Mouse (Mus musculus): ENCODE measurements at regions not wholly inside any gene's neighbourhood (a gene's known extent, or its start where the extent isn't known, plus 50 kb on each side); places are given as distances from the start of the nearest gene placed in this dataset.
"Not testable (repeated sequence)": the region's sequence is repeated elsewhere in the genome, so short reads cannot be mapped to it uniquely, and the experiment has no call there.

DNA sequence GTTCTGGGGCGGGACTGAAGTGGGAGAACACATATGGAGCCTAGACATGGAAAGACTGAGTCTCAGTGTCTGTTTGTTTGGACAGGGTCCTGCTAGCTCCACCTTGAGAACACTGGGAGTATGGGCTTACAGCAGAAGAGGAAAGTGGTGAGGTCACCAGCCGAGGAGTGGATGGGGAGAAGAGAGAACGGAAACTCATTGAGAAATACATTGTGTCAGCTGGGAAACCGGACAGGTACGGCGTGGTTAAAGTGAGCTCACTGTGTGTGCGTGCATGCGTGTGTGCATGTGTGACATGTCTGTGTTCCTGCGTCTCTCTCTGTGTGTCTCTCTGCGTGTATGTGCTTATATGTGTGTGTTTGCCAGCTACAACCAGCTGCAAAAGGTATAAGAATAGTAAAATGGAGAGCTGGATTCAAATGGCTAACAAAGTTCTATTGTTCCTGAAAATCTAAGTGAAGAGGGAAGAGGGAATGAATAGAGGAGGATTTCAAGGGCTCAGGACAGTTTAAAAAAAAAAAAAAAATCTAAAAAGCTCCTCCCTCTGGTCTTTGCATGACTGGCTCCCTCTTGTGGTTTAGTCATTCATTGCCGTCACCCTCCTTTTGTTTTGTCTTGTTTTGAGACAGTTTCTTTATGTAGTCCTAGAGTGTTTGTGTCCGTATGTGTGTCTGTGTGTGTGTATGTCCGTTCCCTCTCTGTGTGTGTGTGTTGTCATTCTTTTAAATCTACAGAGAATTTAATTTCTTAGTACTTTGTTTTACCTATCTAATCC is 52.0 kb upstream of the Ak4 start:
- peak; percentile 68 for DNase-seq

GRCm38 (mm10) chr4:101365299-101365698 is 53.8 kb upstream of the Ak4 start:
- no peak for DNase-seq

GRCm38 (mm10) chr4:101364716-101365115 is 54.4 kb upstream of the Ak4 start:
- no peak for DNase-seq

GRCm38 (mm10) chr4:101363231-101363630 is 55.8 kb upstream of the Ak4 start:
- not testable (repeated sequence) for DNase-seq

GRCm38 (mm10) chr4:101361779-101362178 is 57.3 kb upstream of the Ak4 start:
- DNase-seq: no peak

DNA sequence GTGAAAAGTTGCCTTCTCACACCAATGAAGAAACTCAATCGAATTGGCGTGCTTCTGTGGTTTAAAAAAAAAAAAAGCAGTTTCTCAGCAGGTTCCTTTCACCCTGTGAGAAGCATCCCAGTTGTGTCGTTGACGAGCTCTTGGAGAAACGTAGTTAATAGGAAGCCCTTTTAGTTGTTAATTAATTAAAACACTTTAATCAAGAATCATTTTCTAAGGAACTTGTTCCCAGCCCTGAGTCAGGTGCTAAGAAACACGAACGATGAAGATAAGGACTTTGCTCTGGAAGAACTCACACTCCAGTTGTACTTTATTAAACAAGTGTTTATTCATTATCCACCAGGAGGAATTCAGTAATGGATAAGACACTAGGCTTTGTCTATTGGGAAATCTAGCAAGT is 58.8 kb upstream of the Ak4 start:
- DNase-seq: no peak

GRCm38 (mm10) chr4:101359119-101359518 is 60.0 kb upstream of the Ak4 start:
- DNase-seq: no peak

- DNase-seq: no peak
Observed at GRCm38 (mm10) chr4:101358525-101358924, 60.6 kb upstream of the Ak4 start.

DNA sequence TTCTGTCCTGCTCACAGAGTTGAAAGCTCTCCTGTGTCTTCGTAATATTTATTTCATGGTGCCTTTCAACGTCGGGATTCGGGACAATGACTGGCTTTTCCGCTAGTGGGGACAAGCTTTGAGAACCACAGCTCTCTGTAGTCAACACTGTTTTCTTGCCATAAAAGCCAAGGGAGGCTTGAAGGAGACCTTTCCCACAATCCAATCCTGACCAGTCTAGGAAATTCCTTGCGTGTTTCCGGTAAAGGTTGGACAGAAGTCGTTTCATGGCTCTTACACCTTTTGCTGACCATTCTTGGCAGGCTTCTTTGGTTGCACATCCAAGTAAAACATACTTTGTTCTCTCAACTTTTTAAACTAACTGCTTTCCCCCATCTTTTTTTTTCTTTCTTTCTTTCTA is 61.2 kb upstream of the Ak4 start:
- DNase-seq: no peak

DNA sequence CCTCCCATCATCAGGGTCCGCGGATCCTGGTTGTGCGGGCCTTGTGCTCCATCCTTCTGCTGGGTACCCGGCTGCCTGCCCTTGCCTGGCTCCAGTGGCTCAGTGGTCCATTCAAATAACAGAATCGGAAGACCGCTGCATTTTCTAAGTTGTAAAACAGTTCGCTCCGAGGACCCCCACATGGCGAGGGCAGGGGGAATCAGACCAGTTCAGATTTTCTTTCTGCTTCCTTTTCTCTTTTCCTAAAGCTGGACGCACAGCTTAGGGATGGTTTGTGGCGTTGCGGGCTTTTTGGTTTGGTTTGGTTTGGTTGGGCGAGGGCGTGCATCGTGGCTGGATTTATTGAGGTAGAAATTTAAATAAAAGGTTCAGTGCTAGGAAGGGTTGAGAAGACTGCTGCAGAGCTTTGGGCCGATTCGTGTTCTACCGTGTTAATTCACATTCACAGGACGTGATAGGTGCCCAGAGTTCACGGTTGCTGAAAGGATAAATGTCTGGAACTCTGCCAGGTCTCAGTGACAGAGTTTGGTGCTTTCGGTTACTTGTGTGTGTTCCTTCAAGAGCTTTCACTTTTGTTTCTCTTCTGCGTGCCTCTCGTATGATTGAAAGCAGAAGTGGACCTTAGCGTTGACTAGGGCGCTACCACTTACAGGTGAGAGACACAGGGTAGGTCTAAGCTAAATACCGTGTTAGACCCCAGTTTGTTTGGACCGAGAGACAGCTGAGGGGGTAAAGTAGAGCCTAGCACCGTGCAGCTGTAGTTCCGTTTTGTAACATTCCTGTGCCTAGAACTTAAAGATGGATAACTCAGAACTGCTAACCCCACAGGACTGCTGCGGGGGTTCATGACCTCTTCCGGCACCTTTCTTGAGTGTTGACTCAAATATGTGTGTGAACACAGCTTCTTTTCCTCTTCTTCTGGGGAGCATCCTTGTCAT is 61.9 kb upstream of the Ak4 start:
- DNase-seq: peak; percentile 65

DNA sequence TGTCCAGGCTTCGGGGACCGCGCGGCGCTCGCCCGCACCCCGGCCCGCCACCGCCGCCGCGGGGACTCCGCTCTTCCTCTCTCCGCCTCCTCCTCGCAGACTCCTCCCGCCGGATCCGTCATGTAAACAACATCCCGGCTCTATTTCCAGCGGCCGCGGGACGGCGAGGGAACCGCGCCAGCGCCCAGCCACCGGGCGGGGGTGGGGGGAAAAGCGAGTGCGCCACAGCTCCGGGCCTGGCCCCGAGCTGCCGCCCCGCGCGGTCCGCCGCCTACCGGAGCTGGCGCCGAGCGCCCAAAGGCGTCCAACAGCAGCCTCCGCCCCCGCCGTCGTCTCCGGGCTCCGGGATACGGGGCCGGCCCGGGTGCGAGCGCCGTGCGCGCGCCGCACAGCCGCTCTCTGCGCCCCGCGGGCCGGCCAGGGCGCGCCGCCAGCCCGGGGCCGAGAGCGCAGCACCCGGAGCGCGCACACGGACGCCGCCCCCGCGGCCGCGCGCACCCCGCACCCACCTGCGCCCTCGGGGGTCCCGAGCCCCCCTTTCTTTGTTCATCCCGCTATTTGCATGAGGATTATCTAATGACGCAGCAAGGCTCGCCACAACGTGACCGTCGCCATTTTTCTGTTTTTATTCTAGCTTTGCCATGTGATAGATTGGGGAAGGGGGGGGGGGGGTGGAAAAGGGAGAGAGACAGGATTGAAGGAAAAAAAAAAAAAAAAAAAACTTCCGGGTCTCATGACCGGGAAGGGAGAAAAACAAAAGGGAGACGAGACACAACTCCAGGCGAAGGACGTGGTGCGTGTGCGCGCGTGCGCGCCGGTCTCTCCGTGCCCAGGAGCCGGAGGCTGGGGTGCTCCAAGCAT is 62.8 kb upstream of the Ak4 start:
- peak; percentile 93 for DNase-seq

- DNase-seq: peak; percentile 71
Observed at GRCm38 (mm10) chr4:101355431-101356092, 63.5 kb upstream of the Ak4 start.

- peak; percentile 80 for DNase-seq
Observed at GRCm38 (mm10) chr4:101354951-101355350, 64.1 kb upstream of the Ak4 start.

- DNase-seq: no peak
Observed at GRCm38 (mm10) chr4:101354086-101354855, 64.8 kb upstream of the Ak4 start.

GRCm38 (mm10) chr4:101352178-101352577 is 66.9 kb upstream of the Ak4 start:
- no peak for DNase-seq

DNA sequence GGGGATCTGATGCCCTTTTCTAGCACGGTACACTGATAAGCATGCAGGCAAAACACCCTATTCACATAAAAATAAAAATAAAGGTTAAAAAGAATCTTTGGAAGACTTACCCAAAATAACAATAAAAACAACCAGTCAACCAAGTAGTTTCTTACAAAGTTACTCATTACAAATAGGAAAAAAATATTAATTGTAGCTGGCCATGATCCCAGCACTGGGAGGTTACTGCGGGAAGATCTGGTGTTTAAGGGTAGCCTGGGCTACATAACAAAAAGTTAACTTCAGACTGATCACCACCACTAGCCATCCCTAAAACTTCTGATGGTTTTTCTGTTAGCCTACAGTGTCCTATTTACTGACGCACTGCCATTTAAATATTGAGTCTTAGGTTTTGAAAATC is 67.4 kb upstream of the Ak4 start:
- no peak for DNase-seq

DNA sequence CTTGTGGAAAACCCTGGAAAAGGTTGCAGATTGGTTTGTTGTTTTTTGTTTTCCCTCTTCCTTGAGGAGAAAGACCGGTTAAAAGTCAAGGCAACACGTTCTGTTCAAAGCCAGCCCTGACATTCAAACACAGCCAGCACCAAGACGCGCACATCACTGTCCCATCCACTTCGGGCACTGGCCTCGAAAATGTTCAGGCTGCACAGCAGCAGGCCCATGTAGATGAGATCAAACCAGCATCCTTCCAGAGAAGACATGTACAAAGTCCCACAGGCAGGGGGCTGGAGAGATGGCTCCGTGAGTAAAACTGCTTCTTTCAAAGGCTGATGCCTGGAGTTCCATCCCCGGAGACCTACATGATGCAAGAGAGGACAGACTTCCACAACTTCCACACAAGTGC is 68.4 kb upstream of the Ak4 start:
- DNase-seq: peak; percentile 65

GRCm38 (mm10) chr4:101350222-101350621 is 68.9 kb upstream of the Ak4 start:
- no peak for DNase-seq

GRCm38 (mm10) chr4:101349413-101349812 is 69.7 kb upstream of the Ak4 start:
- peak; percentile 79 for DNase-seq

- no peak for DNase-seq
Observed at GRCm38 (mm10) chr4:101347309-101347708, 71.8 kb upstream of the Ak4 start.

All from adrenal gland, postnatal 10 days (tissue).